Mouse (Mus musculus) lung, postnatal 0 days (tissue): Measurements from ENCODE around the gene Syce1l. TPM values are rescaled to one million over a fixed set of nuclear protein-coding genes. Genes with fewer than 3 reads are reported as not detected.
A peak's percentile ranks its signal among the peaks of the same experiment; 100 is the strongest.

Source experiments
- ATAC-seq: fragments of 200-750 bp; cut with Nextera tagmentation; 2 replicates; pipeline ENCODE4 v1.8.0; 2017; ENCODE audit warnings: moderate library complexity
- DNase-seq: peaks from one replicate; pipeline ENCODE4 v3.0.0-alpha.2; 2016; ENCODE audit warnings: low spot score
- H3K27ac ChIP-seq: fragments of 300-500 bp; sonication (generic); 2 replicates; pipeline ENCODE4 v1.5.1; 2014; ENCODE audit warnings: antibody characterized with exemption, mild to moderate bottlenecking, low read length, mixed read lengths
- H3K27me3 ChIP-seq: fragments of 300-500 bp; sonication (generic); replicated peaks from 2 replicates; pipeline ENCODE4 v1.6.1; 2014; ENCODE audit warnings: low read length, mixed read lengths; ENCODE audit not compliant: insufficient read depth
- H3K36me3 ChIP-seq: fragments of 300-500 bp; sonication (generic); 2 replicates; pipeline ENCODE4 v1.6.1; 2014; ENCODE audit warnings: low read length, mixed read lengths; ENCODE audit not compliant: insufficient read depth
- H3K4me1 ChIP-seq: fragments of 300-500 bp; sonication (generic); 2 replicates; pipeline ENCODE4 v1.6.1; 2014; ENCODE audit warnings: antibody characterized with exemption, low read depth, low read length, mixed read lengths; ENCODE audit not compliant: insufficient read depth
- H3K4me2 ChIP-seq: fragments of 300-500 bp; sonication (generic); replicated peaks from 2 replicates; pipeline ENCODE4 v1.6.1; 2014; ENCODE audit warnings: low read depth, mild to moderate bottlenecking, low read length, moderate library complexity, mixed read lengths
- H3K4me3 ChIP-seq: fragments of 300-500 bp; sonication (generic); 2 replicates; pipeline ENCODE4 v1.5.1; 2014; ENCODE audit warnings: low read depth, low read length
- H3K9ac ChIP-seq: fragments of 300-500 bp; sonication (generic); replicated peaks from 2 replicates; pipeline ENCODE4 v1.6.1; 2014; ENCODE audit warnings: low read depth, mild to moderate bottlenecking
- H3K9me3 ChIP-seq: fragments of 300-500 bp; sonication (generic); 2 replicates; pipeline ENCODE4 v1.6.1; 2016; ENCODE audit warnings: low read length, mixed read lengths
- CTCF ChIP-seq: IDR thresholded peaks from 2 replicates; pipeline ENCODE4 v1.5.1; 2016; ENCODE audit warnings: antibody characterized with exemption, mild to moderate bottlenecking
- EP300 ChIP-seq: IDR thresholded peaks from 2 replicates; pipeline ENCODE4 v1.6.1; 2016; ENCODE audit warnings: antibody characterized with exemption, mild to moderate bottlenecking, control low read depth
- WGBS: fragments of 180-500 bp; shearing (Covaris S2); extraction: QIAGEN DNeasy Blood & Tissue Kit; methylation state at CpG from one replicate; pipeline ENCODE4 v1.1.7; 2014; 5-methylcytosine and 5-hydroxymethylcytosine counted together
- polyA plus RNA-seq: library from polyadenylated mRNA; unstranded; fragments of >200 nt; fragmentation: Nextera tagmentation; extraction: Ambion mirVana; gene quantifications from 2 replicates; pipeline ENCODE4 v1.2.1, GENCODE M21; 2015

Gene Syce1l
- polyA plus RNA-seq, 1 experiment from 2014 or later, result 0.13 TPM

DNA sequence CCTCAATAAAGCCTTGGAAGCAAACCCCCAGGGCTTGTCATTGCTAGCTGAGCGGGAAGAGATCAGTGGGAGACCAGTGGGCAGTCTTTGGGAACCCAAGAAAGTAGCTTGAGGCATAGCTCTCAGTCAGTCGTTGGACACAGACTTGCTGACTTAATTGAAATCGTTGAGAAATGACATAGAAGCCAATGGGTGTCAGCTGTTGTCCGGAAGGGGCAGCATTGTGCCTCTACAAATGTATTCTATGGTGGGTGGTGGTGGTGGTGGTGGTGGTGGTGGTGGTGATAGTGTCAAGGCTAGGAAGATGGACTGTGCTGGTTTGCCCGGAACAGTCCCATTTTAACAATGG is 6.8 kb upstream of the Syce1l start:
- H3K4me2 ChIP-seq, result peak overlapping the region; percentile 95
- H3K9me3 ChIP-seq, result no peaks in the 10 kb centered on the region
- peak; percentile 25; the same call in 1 of the 2 replicates for TF ChIP-seq CTCF
- no peak for TF ChIP-seq EP300
- H3K36me3 ChIP-seq, result peaks cover 9% of the 10 kb centered on the region; the same call in 1 of the 2 replicates
- H3K4me1 ChIP-seq, result no peaks in the 10 kb centered on the region; the same call in 1 of the 2 replicates
- peak; percentile 37 for DNase-seq
- H3K9ac ChIP-seq, result peak overlapping the region; percentile 59
- H3K27ac ChIP-seq, result peak overlapping the region; percentile 98
- no peaks in the 10 kb centered on the region for H3K27me3 ChIP-seq
- H3K4me3 ChIP-seq, result peak overlapping the region; percentile 71
- ATAC-seq, result no peak
- 32% methylated on average over 5 of the region's 5 CpGs for WGBS

DNA sequence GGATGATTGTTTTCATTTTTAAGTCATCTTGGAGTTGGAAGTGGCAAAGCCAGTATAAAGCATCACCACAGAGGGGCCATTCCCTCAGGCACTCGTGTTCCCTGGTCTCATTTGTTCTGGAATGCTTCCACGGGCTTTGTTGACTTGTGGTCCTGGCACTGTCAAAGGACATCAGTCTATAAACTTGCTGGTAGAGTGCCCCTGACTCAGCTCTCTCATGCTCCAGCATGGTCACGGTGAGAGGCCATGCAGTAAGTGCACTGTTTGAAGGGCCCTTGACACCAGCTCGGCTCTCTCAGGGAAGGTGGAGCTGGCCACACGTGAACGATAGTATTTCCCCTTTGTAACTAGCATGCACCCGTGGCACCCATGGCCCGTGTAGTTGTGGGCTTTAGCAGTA is 2.7 kb upstream of the Syce1l start:
- ATAC-seq (peak; percentile 79), DNase-seq (peak; percentile 89)
- WGBS, result 56% methylated on average over 8 of the region's 8 CpGs
- no peak overlapping the region for H3K4me2 ChIP-seq
- H3K9me3 ChIP-seq, result no peaks in the 10 kb centered on the region
- no peak overlapping the region for H3K9ac ChIP-seq
- no peak overlapping the region for H3K27ac ChIP-seq
- H3K4me3 ChIP-seq, result no peak overlapping the region
- peaks cover 9% of the 10 kb centered on the region; the same call in 1 of the 2 replicates for H3K36me3 ChIP-seq
- H3K4me1 ChIP-seq, result no peaks in the 10 kb centered on the region; the same call in 1 of the 2 replicates
- no peaks in the 10 kb centered on the region for H3K27me3 ChIP-seq
- TF ChIP-seq CTCF (no peak), EP300 (peak; percentile 28; the same call in 1 of the 2 replicates)

DNA sequence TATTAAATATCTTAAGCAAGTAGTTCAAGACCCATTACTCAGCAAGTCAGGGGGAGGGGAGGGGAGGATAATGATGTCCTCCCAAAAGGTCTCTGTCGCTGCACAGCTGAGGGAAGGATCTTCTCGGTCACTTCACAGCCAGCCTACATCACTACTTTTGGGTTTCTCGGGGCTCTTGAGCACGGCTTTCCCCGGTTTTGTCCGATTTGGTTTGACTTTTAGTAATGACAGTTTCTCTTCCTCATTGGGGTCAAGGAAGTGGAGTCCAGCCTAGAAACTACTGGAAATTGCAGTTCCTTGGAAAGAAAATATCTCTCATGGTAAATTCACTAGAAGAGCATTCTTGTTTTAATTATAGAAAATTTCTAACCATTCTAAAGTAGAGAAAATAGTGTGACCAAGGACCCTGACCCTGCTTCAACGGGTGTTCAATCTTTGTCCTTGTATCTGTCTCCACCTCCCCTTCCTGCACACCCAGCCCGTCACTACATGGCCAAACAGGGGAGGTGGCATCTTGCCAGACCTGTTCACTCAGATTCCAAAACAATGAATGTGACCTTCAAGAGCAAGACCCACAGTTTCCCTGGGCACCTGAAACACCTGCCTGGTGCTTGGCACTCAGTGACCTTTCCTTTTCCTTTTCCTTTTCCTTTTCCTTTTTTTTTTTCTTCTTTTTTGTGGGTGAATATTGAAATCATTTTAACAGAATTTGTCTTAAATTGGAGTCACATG is 632 bp downstream of the Syce1l start:
- peak; percentile 55 for DNase-seq
- Histone ChIP-seq H3K27me3 (no peaks in the 10 kb centered on the region), H3K27ac (peak overlapping the region; percentile 10; the same call in 1 of the 2 replicates), H3K4me3 (no peak overlapping the region), H3K36me3 (peaks cover 9% of the 10 kb centered on the region; the same call in 1 of the 2 replicates), H3K9me3 (no peaks in the 10 kb centered on the region), H3K9ac (no peak overlapping the region), H3K4me2 (no peak overlapping the region), H3K4me1 (no peaks in the 10 kb centered on the region)
- 70% methylated on average over 8 of the region's 8 CpGs for WGBS
- ATAC-seq, result no peak
- TF ChIP-seq EP300, result no peak
- TF ChIP-seq CTCF, result no peak

DNA sequence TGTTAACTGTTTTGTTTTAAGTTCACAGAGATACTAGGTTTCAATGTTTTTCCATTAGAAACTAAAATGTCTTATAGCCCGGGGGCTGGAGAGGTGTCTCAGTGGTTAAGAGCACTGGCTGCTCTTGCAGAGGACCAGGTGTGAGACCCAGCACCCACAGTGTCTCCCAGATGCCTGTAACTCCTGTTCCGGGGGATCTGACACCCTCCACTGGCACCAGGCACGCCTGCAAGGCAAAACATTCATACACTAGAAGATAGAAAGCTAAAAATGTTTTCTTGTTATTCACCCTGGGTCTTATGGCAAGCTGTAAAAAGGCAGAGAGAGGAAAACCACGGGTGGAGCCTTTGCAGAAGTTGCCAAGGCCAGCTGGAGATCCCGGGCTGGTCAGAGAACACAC is 2.2 kb downstream of the Syce1l start:
- H3K9ac ChIP-seq, result no peak overlapping the region
- no peaks in the 10 kb centered on the region for H3K4me1 ChIP-seq
- H3K4me3 ChIP-seq, result no peak overlapping the region
- WGBS, result 56% methylated on average over 5 of the region's 5 CpGs
- H3K4me2 ChIP-seq, result no peak overlapping the region
- DNase-seq (no peak), ATAC-seq (no peak)
- H3K27me3 ChIP-seq, result no peaks in the 10 kb centered on the region
- H3K9me3 ChIP-seq, result no peaks in the 10 kb centered on the region
- H3K36me3 ChIP-seq, result no peaks in the 10 kb centered on the region
- no peak overlapping the region for H3K27ac ChIP-seq
- TF ChIP-seq EP300, result no peak

DNA sequence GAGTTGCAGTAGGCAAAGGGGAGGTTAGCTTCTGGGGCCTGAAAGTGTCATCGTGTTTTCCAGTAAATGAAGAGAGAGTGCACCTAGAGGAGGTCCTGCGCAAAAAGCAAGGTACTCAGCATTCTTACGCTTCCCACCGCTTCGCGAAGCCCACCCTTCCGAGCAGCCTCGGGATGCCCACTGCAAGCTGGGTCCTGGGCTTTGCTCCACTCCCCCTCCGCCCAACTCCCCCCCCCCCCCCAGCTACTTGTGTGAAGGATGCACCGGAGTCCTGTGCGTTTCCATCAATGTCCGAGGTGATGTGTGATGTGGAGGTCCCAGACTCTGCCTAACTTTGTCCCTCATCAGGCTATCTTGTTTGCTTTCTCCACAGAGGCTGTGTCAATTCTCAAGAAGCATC is 9.4 kb downstream of the Syce1l start:
- Histone ChIP-seq H3K4me1 (no peaks in the 10 kb centered on the region), H3K4me2 (no peak overlapping the region), H3K9ac (no peak overlapping the region), H3K27me3 (no peaks in the 10 kb centered on the region), H3K36me3 (no peaks in the 10 kb centered on the region), H3K9me3 (no peaks in the 10 kb centered on the region), H3K4me3 (no peak overlapping the region), H3K27ac (no peak overlapping the region)
- ATAC-seq (no peak), DNase-seq (no peak)
- 79% methylated on average over 11 of the region's 12 CpGs for WGBS
- no peak for TF ChIP-seq EP300
- TF ChIP-seq CTCF, result no peak

DNA sequence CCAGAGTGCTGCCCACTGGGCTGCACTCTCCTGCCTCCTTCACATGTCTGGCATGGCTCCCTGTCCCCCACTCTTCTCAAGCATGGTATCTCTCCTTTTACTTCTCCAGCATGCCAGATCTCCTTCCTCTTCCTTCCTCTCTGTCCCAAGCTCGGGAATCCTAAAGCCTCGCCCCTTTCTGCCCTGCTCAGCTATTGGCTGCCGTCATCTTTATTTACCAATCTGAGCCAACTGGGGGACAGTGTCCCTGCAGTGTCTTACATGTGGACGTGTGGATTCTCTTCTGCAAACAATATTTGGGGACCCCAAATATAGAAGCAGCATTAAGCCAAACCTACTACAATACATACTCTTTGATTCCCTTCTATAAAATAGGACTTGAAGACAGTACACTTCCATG is 10.1 kb downstream of the Syce1l start:
- WGBS, result 48% methylated on average over 4 of the region's 4 CpGs
- no peak for ATAC-seq
- TF ChIP-seq EP300 (no peak), CTCF (no peak)
- no peaks in the 10 kb centered on the region for H3K36me3 ChIP-seq
- H3K9ac ChIP-seq, result no peak overlapping the region
- H3K9me3 ChIP-seq, result no peaks in the 10 kb centered on the region
- no peaks in the 10 kb centered on the region for H3K4me1 ChIP-seq
- no peak overlapping the region for H3K27ac ChIP-seq
- no peak overlapping the region for H3K4me2 ChIP-seq
- H3K4me3 ChIP-seq, result no peak overlapping the region
- DNase-seq, result no peak
- no peaks in the 10 kb centered on the region for H3K27me3 ChIP-seq
